Mouse (Mus musculus): ENCODE data around the gene Apex1. TPM values are rescaled to one million over a fixed set of nuclear protein-coding genes. Genes with fewer than 3 reads are reported as not detected.
"Not testable (repeated sequence)": the region's sequence is repeated elsewhere in the genome, so short reads cannot be mapped to it uniquely, and the experiment has no call there.

Apex1 gene
- polyA plus RNA-seq, 1 experiment from 2014 or later: 447 TPM

DNA sequence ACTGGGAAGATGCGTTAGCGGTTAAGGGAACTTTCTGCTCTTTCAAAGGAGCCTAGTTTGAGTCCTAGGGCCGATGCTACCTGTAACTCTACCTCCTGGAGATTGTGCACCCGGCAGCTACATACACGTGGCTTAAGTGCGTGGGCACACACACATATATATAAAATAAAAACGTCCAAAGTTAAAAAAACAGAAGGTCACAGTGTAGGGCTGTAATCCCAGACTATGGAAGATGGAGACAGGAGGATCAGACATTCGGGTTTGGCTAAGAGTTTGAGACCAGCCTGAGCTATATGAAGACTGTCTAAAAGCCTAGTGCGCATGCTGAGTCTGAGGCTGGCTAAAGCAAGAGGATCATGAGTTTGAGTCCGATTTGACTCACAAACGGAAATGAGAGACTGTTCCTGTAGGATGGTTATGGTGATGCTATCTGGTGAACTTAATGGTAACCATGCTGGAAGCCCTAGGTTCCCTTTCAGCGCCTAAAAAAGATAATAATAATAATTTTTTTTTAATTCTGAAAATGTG is 6.8 kb downstream of the Apex1 start:
- 15% methylated on average over 12 of the region's 12 CpGs for WGBS
- H3K27ac ChIP-seq (replicated peaks): peak overlapping the region; percentile 92
- peak overlapping the region; percentile 91 for H3K4me3 ChIP-seq
- H3K4me1 ChIP-seq: peaks cover 35% of the 10 kb centered on the region
- no peaks in the 10 kb centered on the region for H3K27me3 ChIP-seq (ENCODE audit: low read depth, poor library complexity, severe bottlenecking)
- H3K9me3 ChIP-seq (replicated peaks): no peaks in the 10 kb centered on the region
- DNase-seq (ENCODE audit: low spot score): no peak
- H3K36me3 ChIP-seq: peaks cover 31% of the 10 kb centered on the region

DNA sequence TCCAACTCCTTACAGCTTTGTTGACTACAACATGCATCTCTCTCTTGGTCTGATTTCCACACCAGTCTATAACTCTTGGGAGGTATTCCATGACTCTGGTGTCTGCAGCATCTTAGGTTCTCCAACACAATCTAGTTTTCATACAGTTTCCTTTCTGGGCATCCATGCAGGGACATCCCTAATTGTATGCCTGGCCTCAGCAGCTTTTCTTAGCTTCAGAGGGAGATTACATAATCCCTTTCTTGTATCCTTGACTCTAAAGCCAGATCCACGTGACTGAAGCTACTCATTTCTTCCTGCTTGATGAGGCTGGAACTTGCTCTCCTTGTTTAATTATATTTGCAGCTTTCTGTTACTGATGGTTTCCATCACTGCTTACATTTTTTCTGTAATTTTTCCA is 11.9 kb downstream of the Apex1 start:
- Histone ChIP-seq H3K36me3 (no peaks in the 10 kb centered on the region), H3K9me3 (replicated peaks) (no peaks in the 10 kb centered on the region), H3K27me3 (ENCODE audit: low read depth, poor library complexity, severe bottlenecking) (no peaks in the 10 kb centered on the region), H3K27ac (replicated peaks) (no peak overlapping the region), H3K4me3 (no peak overlapping the region), H3K4me1 (peaks cover 7% of the 10 kb centered on the region)
- DNase-seq (ENCODE audit: low spot score): no peak
- WGBS: 64% methylated on average over 1 of the region's 1 CpGs

DNA sequence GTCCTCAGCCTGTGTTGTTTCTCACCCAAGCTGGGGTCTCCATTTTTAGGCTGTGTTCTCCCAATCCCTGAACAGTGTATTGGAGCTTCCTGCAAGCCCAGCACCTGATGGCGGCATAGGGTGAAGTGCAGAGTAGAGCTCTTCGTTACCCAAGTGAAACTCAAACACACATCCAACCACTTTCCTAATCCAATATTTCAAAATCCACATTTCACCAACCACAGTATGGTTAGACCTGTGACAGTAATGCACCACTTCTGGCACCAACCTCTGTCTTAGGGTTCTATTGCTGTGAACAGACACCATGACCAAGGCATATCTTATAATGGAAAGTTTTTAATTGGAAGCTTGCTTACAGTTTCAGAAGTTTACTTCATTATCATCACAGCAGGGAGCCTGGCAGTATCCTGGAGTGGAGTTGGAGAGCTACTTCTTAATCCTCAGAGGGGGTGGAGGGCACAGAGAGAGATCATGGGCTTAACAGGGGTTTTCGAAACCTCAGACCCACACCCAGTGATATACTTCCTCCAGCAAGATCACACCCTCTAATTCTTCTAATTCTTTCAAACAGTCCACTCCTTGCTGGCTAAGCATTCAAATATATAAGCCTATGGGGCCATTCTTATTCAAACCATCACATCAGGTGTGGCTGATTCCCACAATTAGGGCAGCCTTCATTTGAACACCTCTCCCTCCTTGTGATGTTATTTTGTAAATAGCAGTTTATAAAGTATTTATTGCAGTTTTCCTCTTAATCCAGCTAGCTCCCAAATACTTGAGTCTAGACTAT is 13.5 kb downstream of the Apex1 start:
- no peak overlapping the region for H3K4me3 ChIP-seq
- DNase-seq (ENCODE audit: low spot score): no peak
- no peaks in the 10 kb centered on the region for H3K27me3 ChIP-seq (ENCODE audit: low read depth, poor library complexity, severe bottlenecking)
- no peaks in the 10 kb centered on the region for H3K9me3 ChIP-seq (replicated peaks)
- no peaks in the 10 kb centered on the region for H3K36me3 ChIP-seq
- no peak overlapping the region for H3K27ac ChIP-seq (replicated peaks)
- no peaks in the 10 kb centered on the region for H3K4me1 ChIP-seq
- WGBS: 92% methylated on average over 3 of the region's 3 CpGs

DNA sequence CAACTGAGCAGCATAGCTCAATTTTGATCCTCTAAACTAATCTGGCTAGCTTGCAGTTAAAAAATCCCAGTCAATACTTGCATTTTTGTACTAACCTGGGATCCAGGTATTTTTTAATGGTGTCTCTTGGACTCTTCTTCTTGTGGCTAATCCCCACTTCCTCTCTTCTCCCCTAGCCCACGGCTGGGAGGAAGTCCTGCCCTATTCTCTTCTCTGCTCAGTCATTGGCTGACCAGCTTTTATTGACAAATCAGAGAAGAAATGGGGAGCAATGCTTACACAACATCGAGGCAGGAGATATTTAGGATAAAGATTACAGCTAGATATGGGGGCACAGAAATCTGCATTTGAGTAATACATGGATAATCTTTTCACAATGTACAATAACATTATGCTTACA is 14.2 kb downstream of the Apex1 start:
- no peaks in the 10 kb centered on the region for H3K27me3 ChIP-seq (ENCODE audit: low read depth, poor library complexity, severe bottlenecking)
- H3K9me3 ChIP-seq (replicated peaks): no peaks in the 10 kb centered on the region
- peaks cover 2% of the 10 kb centered on the region for H3K4me1 ChIP-seq
- DNase-seq (ENCODE audit: low spot score): no peak
- no peaks in the 10 kb centered on the region for H3K36me3 ChIP-seq
- WGBS: 43% methylated on average over 2 of the region's 2 CpGs
- H3K27ac ChIP-seq (replicated peaks): no peak overlapping the region
- no peak overlapping the region for H3K4me3 ChIP-seq

DNA sequence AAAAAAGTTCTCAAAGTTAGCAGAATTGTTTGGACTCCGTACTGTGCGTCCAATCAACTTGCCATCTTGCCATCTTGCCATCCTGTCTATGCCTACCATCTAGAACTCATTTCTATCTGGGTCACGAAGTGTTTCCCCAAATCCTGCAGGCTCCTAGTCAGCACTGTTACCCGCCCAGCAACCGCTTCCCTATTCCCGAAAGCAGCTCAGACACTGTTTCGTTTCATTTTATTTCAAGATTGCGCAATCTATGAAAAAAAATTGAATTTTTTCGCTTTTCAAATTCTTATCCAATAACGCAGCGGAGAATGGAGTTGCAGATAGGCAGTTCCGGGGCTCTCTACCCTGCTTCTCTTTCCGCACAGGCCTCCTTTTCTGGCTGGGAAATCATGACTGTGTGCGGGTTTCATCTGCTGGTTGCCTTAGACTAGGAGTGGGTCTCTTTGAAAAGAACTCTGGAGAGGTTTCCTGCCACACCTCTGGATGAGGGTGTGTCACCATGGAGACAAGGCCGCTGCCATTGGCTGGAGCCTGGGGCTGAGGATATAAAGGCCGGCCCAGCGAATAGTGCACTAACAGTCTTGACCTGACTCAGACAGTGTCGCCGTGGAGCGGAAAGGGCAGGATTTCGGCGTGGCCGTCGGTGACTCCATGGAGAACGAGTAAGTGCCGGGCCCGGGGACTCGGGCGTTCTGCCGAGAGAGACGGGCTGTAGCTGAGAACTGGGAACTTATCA is 19.3 kb downstream of the Apex1 start, which contains the start of gene Gm49342:
Gm49342 (plus strand) TSS at position 586 of the 736 bp plus-strand sequence.
- DNase-seq (ENCODE audit: low spot score): peak; percentile 97
- Histone ChIP-seq H3K36me3 (peaks cover 11% of the 10 kb centered on the region), H3K27ac (replicated peaks) (peak within 1 kb of the TSS; percentile 88), H3K4me3 (peak within 1 kb of the TSS; percentile 59), H3K4me1 (peaks cover 12% of the 10 kb centered on the region), H3K27me3 (ENCODE audit: low read depth, poor library complexity, severe bottlenecking) (no peaks in the 10 kb centered on the region), H3K9me3 (replicated peaks) (no peaks in the 10 kb centered on the region)
- WGBS: 20% methylated on average over 31 of the region's 31 CpGs

DNA sequence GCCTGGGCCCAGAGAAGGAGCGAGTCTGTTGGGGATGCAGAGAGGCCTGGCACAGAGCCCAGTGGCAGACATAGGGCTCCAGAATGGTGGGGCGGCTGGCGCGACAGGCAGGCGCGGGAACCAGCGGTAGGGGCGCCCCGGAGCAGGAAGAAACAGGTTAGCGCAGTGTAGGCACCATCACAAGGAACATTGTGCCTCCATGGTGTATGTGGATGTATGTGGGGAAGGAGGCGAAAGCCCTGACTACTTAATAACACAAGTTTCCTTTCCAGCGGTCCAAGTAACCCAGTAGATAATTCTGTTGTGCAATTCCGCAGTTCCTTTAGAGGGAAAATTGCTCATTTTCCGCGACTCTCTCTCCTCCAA is 19.9 kb downstream of the Apex1 start:
- H3K27me3 ChIP-seq (ENCODE audit: low read depth, poor library complexity, severe bottlenecking); DNase-seq (ENCODE audit: low spot score); H3K9me3 ChIP-seq (replicated peaks): not testable (repeated sequence)
- peaks cover 12% of the 10 kb centered on the region for H3K4me1 ChIP-seq
- H3K36me3 ChIP-seq: peaks cover 17% of the 10 kb centered on the region
- 0% methylated on average over 14 of the region's 15 CpGs for WGBS
- H3K27ac ChIP-seq (replicated peaks): peak overlapping the region; percentile 88
- H3K4me3 ChIP-seq: peak overlapping the region; percentile 59

DNA sequence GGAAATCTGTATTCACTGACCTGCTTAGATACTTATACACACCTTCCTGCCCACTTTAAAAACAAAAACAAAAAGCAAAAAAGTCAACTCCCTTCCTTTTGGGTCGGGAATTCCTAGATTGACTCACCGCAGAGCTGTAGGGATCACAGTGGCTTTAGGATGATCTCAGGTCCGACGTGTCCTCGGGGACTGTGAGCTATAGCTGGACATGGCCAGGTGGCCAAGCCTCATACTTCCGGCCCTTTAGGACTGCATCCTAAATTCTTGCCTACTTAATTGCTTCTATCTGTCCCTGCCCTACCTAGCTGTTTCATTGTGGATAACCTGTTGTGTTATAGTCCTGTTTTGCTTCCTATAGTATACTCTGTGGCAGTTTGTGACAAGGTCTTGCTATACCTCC is 20.3 kb downstream of the Apex1 start:
- DNase-seq (ENCODE audit: low spot score); H3K9me3 ChIP-seq (replicated peaks); H3K27me3 ChIP-seq (ENCODE audit: low read depth, poor library complexity, severe bottlenecking): not testable (repeated sequence)
- H3K4me1 ChIP-seq: peaks cover 12% of the 10 kb centered on the region
- 14% methylated on average over 6 of the region's 6 CpGs for WGBS
- peak overlapping the region; percentile 88 for H3K27ac ChIP-seq (replicated peaks)
- H3K4me3 ChIP-seq: peak overlapping the region; percentile 59
- peaks cover 18% of the 10 kb centered on the region for H3K36me3 ChIP-seq

DNA sequence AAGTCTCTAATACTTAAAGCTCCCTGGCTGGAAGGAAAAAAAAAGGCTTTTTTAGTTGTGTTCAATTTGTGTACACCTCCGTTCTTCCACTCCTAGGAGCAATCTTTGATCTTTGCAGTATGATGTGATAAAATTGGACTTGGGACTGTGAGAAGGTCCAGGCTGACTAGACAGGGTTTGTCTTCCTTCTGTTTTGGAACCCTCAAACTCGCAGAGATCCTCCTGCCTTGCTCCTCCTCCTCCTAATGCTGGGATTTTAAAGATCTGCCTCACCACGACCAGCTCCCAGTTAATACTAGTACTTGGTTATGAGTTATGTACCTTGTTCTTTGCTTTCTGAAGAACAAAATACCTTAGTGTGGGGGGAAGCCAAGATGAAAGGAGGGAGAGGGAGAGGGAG is 20.8 kb downstream of the Apex1 start:
- H3K4me3 ChIP-seq: peak overlapping the region; percentile 59

DNA sequence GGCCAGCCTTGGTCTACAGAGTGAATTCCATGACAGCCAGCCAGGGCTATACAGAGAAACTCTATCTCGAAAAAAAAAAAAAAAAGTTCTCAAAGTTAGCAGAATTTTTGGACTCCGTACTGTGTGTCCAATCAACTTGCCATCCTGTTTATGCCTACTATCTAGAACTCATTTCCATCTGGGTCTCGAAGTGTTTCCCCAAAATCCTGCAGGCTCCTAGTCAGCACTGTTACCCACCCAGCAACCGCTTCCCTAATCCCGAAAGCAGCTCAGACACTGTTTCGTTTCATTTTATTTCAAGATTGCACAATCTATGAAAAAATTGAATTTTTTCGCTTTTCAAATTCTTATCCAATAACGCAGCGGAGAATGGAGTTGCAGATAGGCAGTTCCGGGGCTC is 30.7 kb downstream of the Apex1 start:
- Histone ChIP-seq H3K27ac (replicated peaks) (no peak overlapping the region), H3K4me1 (no peaks in the 10 kb centered on the region), H3K27me3 (ENCODE audit: low read depth, poor library complexity, severe bottlenecking) (no peaks in the 10 kb centered on the region), H3K36me3 (peaks cover 17% of the 10 kb centered on the region), H3K4me3 (no peak overlapping the region), H3K9me3 (replicated peaks) (no peaks in the 10 kb centered on the region)
- WGBS: 92% methylated on average over 10 of the region's 10 CpGs
- DNase-seq (ENCODE audit: low spot score): no peak

More for the DNA sequence above, 20.8 kb downstream of the Apex1 start:
- not testable (repeated sequence) for H3K9me3 ChIP-seq (replicated peaks); DNase-seq (ENCODE audit: low spot score); H3K27ac ChIP-seq (replicated peaks); H3K27me3 ChIP-seq (ENCODE audit: low read depth, poor library complexity, severe bottlenecking)
- 38% methylated on average over 3 of the region's 3 CpGs for WGBS
- H3K4me1 ChIP-seq: peaks cover 12% of the 10 kb centered on the region
- peaks cover 21% of the 10 kb centered on the region for H3K36me3 ChIP-seq

DNA sequence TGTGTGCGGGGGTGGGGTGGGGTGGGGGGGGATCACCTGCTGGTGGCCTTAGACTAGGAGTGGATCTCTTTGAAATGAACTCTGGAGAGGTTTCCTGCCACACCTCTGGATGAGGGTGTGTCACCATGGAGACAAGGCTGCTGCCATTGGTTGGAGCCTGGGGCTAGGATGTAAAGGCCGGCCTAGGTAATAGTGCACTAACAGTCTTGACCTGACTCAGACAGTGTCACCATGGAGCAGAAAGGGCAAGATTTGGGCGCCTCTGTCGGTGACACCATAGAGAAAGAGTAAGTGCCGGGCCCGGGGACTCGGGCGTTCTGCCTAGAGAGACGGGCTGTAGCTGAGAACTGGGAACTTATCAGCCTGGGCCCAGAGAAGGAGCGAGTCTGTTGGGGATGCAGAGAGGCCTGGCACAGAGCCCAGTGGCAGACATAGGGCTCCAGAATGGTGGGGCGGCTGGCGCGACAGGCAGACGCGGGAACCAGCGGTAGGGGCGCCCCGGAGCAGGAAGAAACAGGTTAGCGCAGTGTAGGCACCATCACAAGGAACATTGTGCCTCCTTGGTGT is 31.3 kb downstream of the Apex1 start, which contains the start of gene Pnp2:
Pnp2 (plus strand) TSS at position 51 of the 567 bp plus-strand sequence.
- Histone ChIP-seq H3K4me3 (peak within 1 kb of the TSS; percentile 29), H3K36me3 (peaks cover 12% of the 10 kb centered on the region)
- H3K9me3 ChIP-seq (replicated peaks); H3K27ac ChIP-seq (replicated peaks); H3K4me1 ChIP-seq; H3K27me3 ChIP-seq (ENCODE audit: low read depth, poor library complexity, severe bottlenecking): not testable (repeated sequence)
- 5% methylated on average over 19 of the region's 19 CpGs for WGBS
- peak; percentile 37 for DNase-seq (ENCODE audit: low spot score)

DNA sequence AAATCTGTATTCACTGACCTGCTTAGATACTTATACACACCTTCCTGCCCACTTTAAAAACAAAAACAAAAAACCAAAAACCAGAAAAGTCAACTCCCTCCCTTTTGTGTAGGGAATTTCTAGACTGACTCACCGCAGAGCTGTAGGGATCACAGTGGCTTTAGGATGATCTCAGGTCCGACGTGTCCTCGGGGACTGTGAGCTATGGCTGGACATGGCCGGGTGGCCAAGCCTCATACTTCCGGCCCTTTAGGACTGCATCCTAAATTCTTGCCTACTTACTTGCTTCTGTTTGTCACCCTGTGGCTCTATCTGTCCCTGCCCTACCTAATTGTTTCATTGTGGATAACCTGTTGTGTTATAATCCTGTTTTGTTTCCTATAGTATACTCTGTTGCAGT is 32.0 kb downstream of the Apex1 start:
- DNase-seq (ENCODE audit: low spot score): not testable (repeated sequence)
- 70% methylated on average over 6 of the region's 6 CpGs for WGBS

DNA sequence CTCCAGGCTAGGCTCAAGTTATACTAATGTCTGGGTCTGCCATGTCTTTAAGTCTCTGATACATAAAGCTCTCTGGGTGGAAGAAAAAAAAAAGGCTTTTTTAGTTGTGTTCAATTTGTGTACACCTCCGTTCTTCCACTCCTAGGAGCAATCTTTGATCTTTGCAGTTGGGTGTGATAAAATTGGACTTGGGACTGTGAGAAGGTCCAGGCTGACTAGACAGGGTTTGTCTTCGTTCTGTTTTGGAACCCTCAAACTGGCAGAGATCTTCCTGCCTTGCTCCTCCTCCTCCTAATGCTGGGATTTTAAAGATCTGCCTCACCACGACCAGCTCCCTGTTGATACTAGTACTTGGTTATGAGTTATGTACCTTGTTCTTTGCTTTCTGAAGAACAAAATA is 32.4 kb downstream of the Apex1 start:
- DNase-seq (ENCODE audit: low spot score); H3K4me3 ChIP-seq; H3K4me1 ChIP-seq; H3K9me3 ChIP-seq (replicated peaks); H3K36me3 ChIP-seq; H3K27me3 ChIP-seq (ENCODE audit: low read depth, poor library complexity, severe bottlenecking); H3K27ac ChIP-seq (replicated peaks): not testable (repeated sequence)
- WGBS: 76% methylated on average over 3 of the region's 3 CpGs

More for the DNA sequence above, 32.0 kb downstream of the Apex1 start:
- not testable (repeated sequence) for H3K36me3 ChIP-seq; H3K27ac ChIP-seq (replicated peaks); H3K27me3 ChIP-seq (ENCODE audit: low read depth, poor library complexity, severe bottlenecking); H3K4me1 ChIP-seq; H3K9me3 ChIP-seq (replicated peaks); H3K4me3 ChIP-seq
